Comparison of ENCODE assay signal across 15 mouse cellular contexts in the genomic region with DNA sequence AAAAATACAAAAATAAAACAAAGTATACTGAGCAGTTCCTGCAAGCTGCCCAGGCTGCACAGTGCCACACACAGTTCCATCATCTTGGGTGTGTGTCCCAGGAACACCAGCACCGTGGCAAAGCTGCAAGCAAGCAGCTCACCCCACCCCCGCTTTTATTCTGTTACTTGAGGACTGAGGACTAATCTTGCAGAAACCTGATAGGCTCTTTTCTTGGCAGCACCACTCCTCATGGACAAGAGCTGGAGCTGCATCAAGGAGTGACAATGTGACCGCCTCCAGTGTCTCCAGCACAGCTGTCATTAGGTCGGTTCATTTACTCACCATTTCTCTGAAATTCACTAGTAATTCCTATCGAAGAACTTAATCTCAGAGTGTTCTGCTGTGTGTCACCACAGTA. TPM values are rescaled to one million over a fixed set of nuclear protein-coding genes. Genes with fewer than 3 reads are reported as not detected.
DNase-seq lines count a peak whose midpoint lies in the region; ATAC-seq and TF ChIP-seq lines count a peak whose summit lies in the region.
"Had no signal": no experiment of that assay in that cellular context is flagged by ENCODE, and none has a peak within 500 bp of the region (broad histone marks: within the 10 kb centered on the region; RNA-seq: fewer than 3 reads in every experiment).

No protein-coding gene starts in this region.

- H3K27ac ChIP-seq in heart, embryonic 12.5 days (ENCODE audit: poor library complexity, severe bottlenecking) = no peak overlapping the region
- H3K27ac ChIP-seq: forebrain, embryonic 13.5 days; liver, embryonic 14.5 days; midbrain, embryonic 12.5 days; stomach, embryonic 15.5 days had no signal

- no peak overlapping the region for H3K9ac ChIP-seq in heart, embryonic 12.5 days
- H3K9ac ChIP-seq: forebrain, embryonic 13.5 days; liver, embryonic 14.5 days; midbrain, embryonic 12.5 days; stomach, embryonic 15.5 days had no signal

- H3K4me1 ChIP-seq in heart, embryonic 12.5 days (replicated peaks) = peaks cover 20% of the 10 kb centered on the region
- H3K4me1 ChIP-seq: forebrain, embryonic 13.5 days; midbrain, embryonic 12.5 days; stomach, embryonic 15.5 days had no signal

- H3K4me2 ChIP-seq in heart, embryonic 12.5 days = no peak overlapping the region
- H3K4me2 ChIP-seq in myocyte (ENCODE audit: low read depth) = peak overlapping the region; percentile 7
- H3K4me2 ChIP-seq: forebrain, embryonic 13.5 days; midbrain, embryonic 12.5 days; stomach, embryonic 15.5 days had no signal

- peak; percentile 38 for DNase-seq in heart, adult 8-10 months (ENCODE audit: low spot score)
- DNase-seq in lung, postnatal 10 days = peak; percentile 12
- no peak for DNase-seq in lung, postnatal 4 days
- DNase-seq in gastrocnemius, postnatal 25 days = peak; percentile 54
- DNase-seq in right cerebral cortex, adult 18-20 months = no peak
- DNase-seq: adrenal gland, adult 2 months had no signal

- no peak for TF ChIP-seq POLR2A in myocyte (IDR thresholded peaks at IDR 0.05; ENCODE audit: insufficient read length, low read depth)

- H3K9me3 ChIP-seq in heart, embryonic 12.5 days (replicated peaks) = no peaks in the 10 kb centered on the region
- H3K9me3 ChIP-seq: forebrain, embryonic 13.5 days; midbrain, embryonic 12.5 days; stomach, embryonic 15.5 days had no signal

- no peak overlapping the region for H3ac ChIP-seq in myocyte (ENCODE audit: control insufficient read depth, insufficient read length)

- no peak for ATAC-seq in heart, embryonic 12.5 days (ENCODE audit: insufficient number of reproducible peaks, low FRiP score)
- ATAC-seq: forebrain, embryonic 13.5 days; intestine, postnatal 0 days; Patski had no signal

- peaks cover 69% of the 10 kb centered on the region for H3K36me3 ChIP-seq in heart, embryonic 12.5 days
- peaks cover 51% of the 10 kb centered on the region for H3K36me3 ChIP-seq in myocyte (ENCODE audit: control insufficient read depth, insufficient read depth)

- H3K27me3 ChIP-seq in heart, embryonic 12.5 days (replicated peaks) = no peaks in the 10 kb centered on the region
- H3K27me3 ChIP-seq in myocyte (ENCODE audit: control insufficient read depth, insufficient read depth, insufficient read length) = no peaks in the 10 kb centered on the region
- H3K27me3 ChIP-seq: CH12.LX; forebrain, embryonic 13.5 days; midbrain, embryonic 12.5 days; Patski; stomach, embryonic 15.5 days had no signal

- 57% methylated on average over 5 of the region's 5 CpGs for WGBS in heart, embryonic 12.5 days

- no peak overlapping the region for H3K4me3 ChIP-seq in heart, embryonic 12.5 days
- H3K4me3 ChIP-seq in myocyte = no peak overlapping the region
- H3K4me3 ChIP-seq: forebrain, embryonic 13.5 days; midbrain, embryonic 12.5 days; stomach, embryonic 15.5 days had no signal

- peaks cover 33% of the 10 kb centered on the region for H3K79me2 ChIP-seq in myocyte (ENCODE audit: control insufficient read depth, insufficient read depth)

TF ChIP-seq in myocyte, 11 proteins besides CTCF, POLR2A, EP300 and RAD21:
- TF ChIP-seq MYOD1 (IDR thresholded peaks at IDR 0.05; ENCODE audit: control insufficient read depth in 1 of 3, insufficient read length in 2 of 3, low read depth in 2 of 3) (peak; percentile 15 to 60 (median 41)), CEBPB (IDR thresholded peaks at IDR 0.05; ENCODE audit: insufficient read depth, poor library complexity, severe bottlenecking) (no peak), MYOG (IDR thresholded peaks at IDR 0.05; ENCODE audit: control insufficient read depth in 1 of 3, insufficient read depth in 1 of 3, insufficient read length in 2 of 3, low read depth in 2 of 3) (peak in 2 of 3 experiments; percentile 52 to 75)

RNA-seq across cellular contexts. Expression of gene Sav1, which starts 18.6 kb away (rescaled TPM):
- 10 to 100 TPM; 18.7 to 24.2 (median 22.0) TPM for total RNA-seq in heart, adult 8-10 months (2022)
- polyA plus RNA-seq in heart, embryonic 12.5 days (2016; fragmentation: Nextera tagmentation; extraction: Ambion mirVana) = 7.6 and 8.0 TPM in 2 replicates
- total RNA-seq in gastrocnemius, postnatal 25 days (2021) = 10 to 100 TPM; 32.6 to 39.0 TPM
- 23.2 TPM for polyA plus RNA-seq in myocyte (2012; fragmentation: generic; extraction: Trizol)

Comparison
In these comparisons a context has a peak if more than half of its experiments do, and no peak if none do; other contexts are left out.
1. DNase-seq: peak in heart, adult 8-10 months (single experiment), lung, postnatal 10 days (single experiment) and gastrocnemius, postnatal 25 days (single experiment); none in lung, postnatal 4 days (0 of 2) and right cerebral cortex, adult 18-20 months (single experiment).